Mouse (Mus musculus): ENCODE data around the gene Vwa3b. TPM values are rescaled to one million over a fixed set of nuclear protein-coding genes. Genes with fewer than 3 reads are reported as not detected.

Gene Vwa3b
- polyA plus RNA-seq, 1 experiment from 2014 or later = 0.82 TPM

- Histone ChIP-seq H3K4me1 (no peaks in the 10 kb centered on the region), H3K27ac (no peak overlapping the region), H3K36me3 (replicated peaks) (no peaks in the 10 kb centered on the region), H3K9me3 (no peaks in the 10 kb centered on the region), H3K4me3 (replicated peaks) (no peak overlapping the region), H3K27me3 (no peaks in the 10 kb centered on the region), H3K9ac (no peak overlapping the region), H3K4me2 (no peak overlapping the region)
- ATAC-seq (ENCODE audit: low FRiP score) = no peak
- 80% methylated on average over 8 of the region's 8 CpGs for WGBS
These were observed 16.4 kb downstream of the Vwa3b start for GRCm38 (mm10) chr1:37042769-37043168.

- H3K4me3 ChIP-seq (replicated peaks) = no peak overlapping the region
- WGBS = 93% methylated on average over 3 of the region's 3 CpGs
- H3K4me2 ChIP-seq = no peak overlapping the region
These were observed 16.8 kb downstream of the Vwa3b start for GRCm38 (mm10) chr1:37043196-37043595.

GRCm38 (mm10) chr1:37045472-37045871 lies 19.1 kb downstream of the Vwa3b start:
- no peak overlapping the region for H3K4me2 ChIP-seq
- H3K9me3 ChIP-seq = no peaks in the 10 kb centered on the region
- no peaks in the 10 kb centered on the region for H3K36me3 ChIP-seq (replicated peaks)
- H3K27me3 ChIP-seq = no peaks in the 10 kb centered on the region
- H3K27ac ChIP-seq = no peak overlapping the region
- H3K9ac ChIP-seq = no peak overlapping the region
- no peaks in the 10 kb centered on the region for H3K4me1 ChIP-seq
- 82% methylated on average over 5 of the region's 5 CpGs for WGBS
- no peak overlapping the region for H3K4me3 ChIP-seq (replicated peaks)
- no peak for ATAC-seq (ENCODE audit: low FRiP score)

More at GRCm38 (mm10) chr1:37043196-37043595, 16.8 kb downstream of the Vwa3b start:
- H3K4me1 ChIP-seq = no peaks in the 10 kb centered on the region
- no peaks in the 10 kb centered on the region for H3K36me3 ChIP-seq (replicated peaks)
- no peak for ATAC-seq (ENCODE audit: low FRiP score)
- no peak overlapping the region for H3K9ac ChIP-seq
- no peaks in the 10 kb centered on the region for H3K27me3 ChIP-seq
- no peaks in the 10 kb centered on the region for H3K9me3 ChIP-seq
- H3K27ac ChIP-seq = no peak overlapping the region

- Histone ChIP-seq H3K27me3 (no peaks in the 10 kb centered on the region), H3K9ac (no peak overlapping the region), H3K4me1 (no peaks in the 10 kb centered on the region), H3K36me3 (replicated peaks) (no peaks in the 10 kb centered on the region), H3K27ac (no peak overlapping the region), H3K4me3 (replicated peaks) (no peak overlapping the region), H3K9me3 (no peaks in the 10 kb centered on the region), H3K4me2 (no peak overlapping the region)
- ATAC-seq (ENCODE audit: low FRiP score) = no peak
- 45% methylated on average over 4 of the region's 4 CpGs for WGBS
These were observed 22.8 kb downstream of the Vwa3b start for GRCm38 (mm10) chr1:37049159-37049558.

- H3K9me3 ChIP-seq = no peaks in the 10 kb centered on the region
- no peaks in the 10 kb centered on the region for H3K4me1 ChIP-seq
- no peak overlapping the region for H3K4me3 ChIP-seq (replicated peaks)
- H3K27me3 ChIP-seq = no peaks in the 10 kb centered on the region
- H3K9ac ChIP-seq = no peak overlapping the region
- no peak overlapping the region for H3K27ac ChIP-seq
- 74% methylated on average over 4 of the region's 4 CpGs for WGBS
- no peak for ATAC-seq (ENCODE audit: low FRiP score)
- H3K36me3 ChIP-seq (replicated peaks) = no peaks in the 10 kb centered on the region
- H3K4me2 ChIP-seq = no peak overlapping the region
These were observed 27.3 kb downstream of the Vwa3b start for GRCm38 (mm10) chr1:37053691-37054090.

- Histone ChIP-seq H3K27ac (no peak overlapping the region), H3K4me1 (no peaks in the 10 kb centered on the region), H3K36me3 (replicated peaks) (no peaks in the 10 kb centered on the region), H3K9ac (no peak overlapping the region), H3K4me2 (no peak overlapping the region), H3K4me3 (replicated peaks) (no peak overlapping the region), H3K27me3 (no peaks in the 10 kb centered on the region), H3K9me3 (no peaks in the 10 kb centered on the region)
- WGBS = 89% methylated on average over 6 of the region's 6 CpGs
- no peak for ATAC-seq (ENCODE audit: low FRiP score)
These were observed 30.6 kb downstream of the Vwa3b start for GRCm38 (mm10) chr1:37056831-37057561.

- Histone ChIP-seq H3K4me2 (no peak overlapping the region), H3K9me3 (no peaks in the 10 kb centered on the region), H3K36me3 (replicated peaks) (no peaks in the 10 kb centered on the region), H3K4me1 (no peaks in the 10 kb centered on the region), H3K4me3 (replicated peaks) (no peak overlapping the region), H3K9ac (no peak overlapping the region), H3K27me3 (no peaks in the 10 kb centered on the region), H3K27ac (no peak overlapping the region)
- no peak for ATAC-seq (ENCODE audit: low FRiP score)
- WGBS = 86% methylated on average over 5 of the region's 5 CpGs
These were observed 34.5 kb downstream of the Vwa3b start for GRCm38 (mm10) chr1:37060856-37061255.

- Histone ChIP-seq H3K9ac (no peak overlapping the region), H3K27me3 (no peaks in the 10 kb centered on the region), H3K36me3 (replicated peaks) (no peaks in the 10 kb centered on the region), H3K4me2 (no peak overlapping the region), H3K4me3 (replicated peaks) (no peak overlapping the region), H3K4me1 (no peaks in the 10 kb centered on the region), H3K27ac (no peak overlapping the region), H3K9me3 (no peaks in the 10 kb centered on the region)
- ATAC-seq (ENCODE audit: low FRiP score) = no peak
- 87% methylated on average over 5 of the region's 5 CpGs for WGBS
These were observed 36.7 kb downstream of the Vwa3b start for GRCm38 (mm10) chr1:37063053-37063452.

GRCm38 (mm10) chr1:37063841-37064240 lies 37.4 kb downstream of the Vwa3b start:
- no peaks in the 10 kb centered on the region for H3K36me3 ChIP-seq (replicated peaks)
- H3K4me3 ChIP-seq (replicated peaks) = no peak overlapping the region
- H3K27me3 ChIP-seq = no peaks in the 10 kb centered on the region
- ATAC-seq (ENCODE audit: low FRiP score) = no peak
- H3K4me2 ChIP-seq = no peak overlapping the region
- H3K9ac ChIP-seq = no peak overlapping the region
- no peaks in the 10 kb centered on the region for H3K4me1 ChIP-seq
- no peaks in the 10 kb centered on the region for H3K9me3 ChIP-seq
- no peak overlapping the region for H3K27ac ChIP-seq
- WGBS = 71% methylated on average over 4 of the region's 4 CpGs

GRCm38 (mm10) chr1:37065658-37066412 lies 39.4 kb downstream of the Vwa3b start:
- Histone ChIP-seq H3K4me2 (no peak overlapping the region), H3K9ac (no peak overlapping the region), H3K4me1 (no peaks in the 10 kb centered on the region), H3K27me3 (no peaks in the 10 kb centered on the region), H3K9me3 (no peaks in the 10 kb centered on the region), H3K27ac (no peak overlapping the region), H3K36me3 (replicated peaks) (no peaks in the 10 kb centered on the region), H3K4me3 (replicated peaks) (no peak overlapping the region)
- 93% methylated on average over 11 of the region's 11 CpGs for WGBS
- ATAC-seq (ENCODE audit: low FRiP score) = no peak

GRCm38 (mm10) chr1:37075759-37076158 lies 49.4 kb downstream of the Vwa3b start:
- no peak for ATAC-seq (ENCODE audit: low FRiP score)
- 95% methylated on average over 7 of the region's 7 CpGs for WGBS

GRCm38 (mm10) chr1:37077266-37077665 lies 50.9 kb downstream of the Vwa3b start:
- no peak overlapping the region for H3K27ac ChIP-seq
- H3K4me2 ChIP-seq = no peak overlapping the region
- no peak overlapping the region for H3K9ac ChIP-seq
- H3K4me3 ChIP-seq (replicated peaks) = no peak overlapping the region
- peaks cover 10% of the 10 kb centered on the region for H3K4me1 ChIP-seq
- H3K27me3 ChIP-seq = no peaks in the 10 kb centered on the region
- H3K36me3 ChIP-seq (replicated peaks) = no peaks in the 10 kb centered on the region
- ATAC-seq (ENCODE audit: low FRiP score) = no peak
- 80% methylated on average over 9 of the region's 9 CpGs for WGBS
- no peaks in the 10 kb centered on the region for H3K9me3 ChIP-seq

More at GRCm38 (mm10) chr1:37075759-37076158, 49.4 kb downstream of the Vwa3b start:
- no peak overlapping the region for H3K4me2 ChIP-seq
- H3K27me3 ChIP-seq = no peaks in the 10 kb centered on the region
- H3K9me3 ChIP-seq = no peaks in the 10 kb centered on the region
- no peaks in the 10 kb centered on the region for H3K4me1 ChIP-seq
- no peaks in the 10 kb centered on the region for H3K36me3 ChIP-seq (replicated peaks)
- no peak overlapping the region for H3K4me3 ChIP-seq (replicated peaks)
- H3K27ac ChIP-seq = no peak overlapping the region
- no peak overlapping the region for H3K9ac ChIP-seq

Data from forebrain, embryonic 12.5 days (tissue).